Mouse (Mus musculus) liver, embryonic 11.5 days (tissue): ENCODE measurements around the gene Cant1. TPM values are rescaled to one million over a fixed set of nuclear protein-coding genes. Genes with fewer than 3 reads are reported as not detected.
"Not testable (repeated sequence)": the region's sequence is repeated elsewhere in the genome, so short reads cannot be mapped to it uniquely, and the experiment has no call there.

Experiments
- ATAC-seq: fragments of 200-750 bp; cut with Nextera tagmentation; replicated peaks from 2 replicates; pipeline ENCODE4 v1.8.0; 2017; ENCODE audit warnings: moderate number of reproducible peaks, mild to moderate bottlenecking, moderate TSS enrichment, moderate library complexity; ENCODE audit not compliant: low FRiP score
- DNase-seq: peaks from one replicate; pipeline ENCODE4 v3.0.0-alpha.2; 2017; ENCODE audit warnings: low spot score
- H3K27ac ChIP-seq: fragments of 300-500 bp; sonication (generic); 2 replicates; pipeline ENCODE4 v1.5.1; 2014; ENCODE audit warnings: mild to moderate bottlenecking, low read depth, low read length, control low read depth
- H3K27me3 ChIP-seq: fragments of 300-500 bp; sonication (generic); replicated peaks from 2 replicates; pipeline ENCODE4 v1.6.1; 2014; ENCODE audit warnings: low read length, mixed read lengths; ENCODE audit not compliant: control insufficient read depth, insufficient read depth
- H3K36me3 ChIP-seq: fragments of 300-500 bp; sonication (generic); 2 replicates; pipeline ENCODE4 v1.6.1; 2014; ENCODE audit warnings: mild to moderate bottlenecking, low read length, moderate library complexity, mixed read lengths; ENCODE audit not compliant: control insufficient read depth, insufficient read depth
- H3K4me1 ChIP-seq: fragments of 300-500 bp; sonication (generic); replicated peaks from 2 replicates; pipeline ENCODE4 v1.6.1; 2014; ENCODE audit warnings: low read length, mixed read lengths; ENCODE audit not compliant: control insufficient read depth, insufficient read depth
- H3K4me2 ChIP-seq: fragments of 300-500 bp; sonication (generic); 2 replicates; pipeline ENCODE4 v1.6.1; 2014; ENCODE audit warnings: mild to moderate bottlenecking, control low read depth, moderate library complexity
- H3K4me3 ChIP-seq: fragments of 300-500 bp; sonication (generic); 2 replicates; pipeline ENCODE4 v1.5.1; 2014; ENCODE audit warnings: low read depth, low read length, control low read depth
- H3K9ac ChIP-seq: fragments of 300-500 bp; sonication (generic); 2 replicates; pipeline ENCODE4 v1.6.1; 2014; ENCODE audit warnings: low read depth, low read length, control low read depth
- H3K9me3 ChIP-seq: fragments of 300-500 bp; sonication (generic); 2 replicates; pipeline ENCODE4 v1.6.1; 2016; ENCODE audit warnings: low read length, inconsistent platforms, mixed read lengths; ENCODE audit not compliant: control insufficient read depth
- WGBS: fragments of 180-500 bp; shearing (Covaris S2); extraction: QIAGEN DNeasy Blood & Tissue Kit; methylation state at CpG from one replicate; pipeline ENCODE4 v1.1.7; 2014; 5-methylcytosine and 5-hydroxymethylcytosine counted together
- polyA plus RNA-seq: library from polyadenylated mRNA; unstranded; fragments of >200 nt; fragmentation: Nextera tagmentation; extraction: Ambion mirVana; gene quantifications from 2 replicates; pipeline ENCODE4 v1.2.1, GENCODE M21; 2014

The Cant1 gene
- polyA plus RNA-seq, 1 experiment from 2014 or later: 21.1 TPM

DNA sequence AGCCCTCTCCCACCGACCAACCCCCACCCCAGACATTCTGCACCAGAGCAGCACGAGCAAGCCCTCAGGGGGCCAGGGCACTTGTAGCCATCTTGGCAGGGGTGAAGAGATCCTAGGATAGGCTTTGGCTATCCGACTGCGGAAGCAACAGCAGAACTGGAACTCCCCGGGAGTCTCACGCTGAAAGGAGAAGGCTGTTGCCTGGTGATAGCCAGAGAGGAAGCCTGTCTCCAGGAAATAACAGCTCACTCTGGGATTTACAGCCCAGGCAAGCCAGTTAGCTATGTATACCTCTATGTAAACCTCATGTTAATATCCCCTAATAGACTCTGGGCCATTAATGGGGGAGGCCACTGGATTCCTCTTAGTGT lies 18.3 kb downstream of the Cant1 start:
- Histone ChIP-seq H3K36me3 (peaks cover 3% of the 10 kb centered on the region; the same call in 1 of the 2 replicates), H3K4me1 (peaks cover 29% of the 10 kb centered on the region), H3K4me3 (0 out of 2 replicates have a peak overlapping the region, but pooled peaks have one; percentile 6), H3K27me3 (no peaks in the 10 kb centered on the region), H3K4me2 (peak overlapping the region; percentile 52), H3K9me3 (no peaks in the 10 kb centered on the region), H3K27ac (peak overlapping the region; percentile 68; the same call in 1 of the 2 replicates), H3K9ac (peak overlapping the region; percentile 43; the same call in 1 of the 2 replicates)
- ATAC-seq (peak; percentile 29; the same call in 1 of the 2 replicates), DNase-seq (no peak)
- WGBS: 18% methylated on average over 6 of the region's 6 CpGs

DNA sequence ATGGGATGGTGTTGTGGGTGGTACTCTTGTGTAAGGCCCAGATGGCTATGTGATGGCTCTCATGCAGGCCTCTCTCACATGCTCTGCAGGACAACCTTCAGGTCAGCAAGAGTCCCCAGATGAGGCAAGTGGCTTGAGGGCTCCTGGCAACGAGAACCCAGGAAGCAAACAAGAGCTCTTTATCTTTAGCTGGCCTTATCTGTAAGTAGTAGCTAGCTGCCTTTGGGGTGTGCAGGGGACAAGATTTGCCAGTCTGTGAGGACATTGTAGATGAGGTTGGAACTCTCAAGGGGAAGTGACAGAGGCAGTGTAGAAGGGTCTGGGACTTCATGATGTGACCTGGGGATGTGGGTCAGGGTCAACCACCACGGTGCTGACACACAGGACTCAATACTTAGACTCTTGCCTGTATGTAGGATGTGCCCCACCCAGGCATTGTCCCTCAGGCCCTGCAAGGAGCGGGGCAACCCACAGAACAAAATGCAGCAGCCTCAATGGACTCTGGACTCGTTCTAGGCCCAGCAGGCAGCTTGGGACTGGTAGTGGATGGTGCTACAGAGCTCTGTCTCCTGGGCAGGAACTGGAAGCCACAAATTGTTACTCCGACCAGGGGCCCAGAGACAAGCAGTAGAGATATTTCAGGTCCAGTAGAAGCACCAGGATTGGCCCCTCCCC lies 18.9 kb downstream of the Cant1 start:
- H3K36me3 ChIP-seq: no peaks in the 10 kb centered on the region; the same call in 1 of the 2 replicates
- peak overlapping the region; percentile 52 for H3K4me2 ChIP-seq
- peak overlapping the region; percentile 68; the same call in 1 of the 2 replicates for H3K27ac ChIP-seq
- 0 out of 2 replicates have a peak overlapping the region, but pooled peaks have one; percentile 6 for H3K4me3 ChIP-seq
- no peaks in the 10 kb centered on the region for H3K9me3 ChIP-seq
- WGBS: 34% methylated on average over 5 of the region's 5 CpGs
- DNase-seq (no peak), ATAC-seq (peak; percentile 64)
- no peaks in the 10 kb centered on the region for H3K27me3 ChIP-seq
- H3K4me1 ChIP-seq: peaks cover 29% of the 10 kb centered on the region
- H3K9ac ChIP-seq: peak overlapping the region; percentile 43; the same call in 1 of the 2 replicates

DNA sequence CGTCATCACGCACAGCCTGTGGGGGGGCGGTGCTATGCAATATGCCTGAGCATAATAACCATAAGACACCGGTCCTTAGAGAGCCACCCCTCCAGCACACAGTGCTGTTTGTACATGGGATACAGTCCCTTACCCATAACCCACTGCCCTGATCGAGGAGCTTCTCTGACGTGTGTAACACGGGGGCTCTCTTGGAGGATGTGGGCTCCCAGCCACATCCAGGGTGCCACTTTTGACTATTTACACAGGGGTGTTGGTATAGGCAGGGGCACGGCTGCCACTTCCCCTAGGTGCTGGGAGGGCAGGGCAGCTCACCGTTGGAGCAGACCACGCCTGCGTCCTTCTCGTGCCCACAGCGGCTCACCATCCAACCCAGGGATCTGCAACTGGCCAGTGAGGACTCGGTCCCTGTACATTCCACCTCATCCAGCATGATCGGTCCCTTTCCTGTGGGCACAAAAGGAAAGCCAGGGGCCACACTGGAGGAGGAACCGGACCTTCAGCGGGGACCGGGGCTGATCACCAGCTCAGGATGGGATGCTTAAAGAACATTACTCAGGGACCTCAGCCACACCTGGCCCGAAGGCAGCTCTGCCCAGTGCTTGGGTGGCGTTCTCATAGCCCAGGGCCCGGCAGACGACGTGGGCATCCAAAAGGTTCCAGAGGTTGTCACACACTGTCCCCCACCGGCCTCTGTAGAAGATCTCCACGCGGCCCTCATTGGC lies 20.9 kb downstream of the Cant1 start:
- no peaks in the 10 kb centered on the region for H3K27me3 ChIP-seq
- no peak overlapping the region for H3K4me3 ChIP-seq
- ATAC-seq (no peak), DNase-seq (no peak)
- no peak overlapping the region for H3K27ac ChIP-seq
- H3K36me3 ChIP-seq: no peaks in the 10 kb centered on the region; the same call in 1 of the 2 replicates
- WGBS: 89% methylated on average over 26 of the region's 26 CpGs
- H3K4me2 ChIP-seq: no peak overlapping the region
- H3K4me1 ChIP-seq: peaks cover 29% of the 10 kb centered on the region
- no peaks in the 10 kb centered on the region for H3K9me3 ChIP-seq
- no peak overlapping the region for H3K9ac ChIP-seq

DNA sequence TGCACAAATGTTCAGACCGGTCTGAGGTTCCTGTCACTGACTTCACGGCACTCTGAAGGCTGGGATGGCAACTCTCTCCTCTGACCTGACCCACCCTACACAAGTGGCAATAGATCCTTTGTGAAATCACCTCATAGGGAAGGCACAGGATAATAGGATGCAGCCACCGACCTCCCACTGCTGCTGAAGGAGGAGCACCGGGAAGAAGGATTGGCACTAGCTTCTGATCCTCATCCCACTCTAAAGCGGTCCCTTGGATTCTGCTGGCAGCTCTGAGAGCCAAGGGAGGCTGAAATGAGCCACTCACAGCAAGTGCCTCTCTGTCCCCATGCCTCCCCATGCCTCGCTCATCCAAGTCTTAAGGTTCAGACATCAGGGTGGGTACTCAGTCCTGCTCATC lies 24.3 kb downstream of the Cant1 start:
- Histone ChIP-seq H3K27ac (no peak overlapping the region), H3K9ac (no peak overlapping the region), H3K4me1 (peaks cover 2% of the 10 kb centered on the region), H3K4me2 (no peak overlapping the region), H3K9me3 (no peaks in the 10 kb centered on the region), H3K36me3 (no peaks in the 10 kb centered on the region; the same call in 1 of the 2 replicates), H3K27me3 (no peaks in the 10 kb centered on the region), H3K4me3 (no peak overlapping the region)
- 65% methylated on average over 6 of the region's 6 CpGs for WGBS
- ATAC-seq (no peak), DNase-seq (no peak)

DNA sequence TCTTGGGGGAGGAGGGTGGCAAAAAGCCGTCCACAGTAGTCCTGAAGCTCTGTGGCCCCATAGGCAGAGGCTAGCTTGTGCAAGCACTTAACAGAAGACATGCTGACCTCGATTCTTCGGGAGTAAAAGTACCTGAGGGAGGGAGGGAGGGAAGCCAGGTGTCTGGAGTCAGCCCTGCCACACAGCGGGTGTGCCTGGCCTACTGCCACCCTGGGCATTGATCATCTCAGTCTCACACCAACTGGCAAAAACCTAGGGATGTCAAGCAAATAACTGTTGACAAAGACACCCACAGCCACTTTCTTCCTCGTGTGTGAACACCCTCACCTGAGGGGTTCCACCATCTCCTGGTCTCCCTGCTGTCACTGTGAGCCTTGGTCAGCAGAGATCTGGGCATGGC lies 24.9 kb downstream of the Cant1 start:
- H3K9me3 ChIP-seq: no peaks in the 10 kb centered on the region
- no peaks in the 10 kb centered on the region for H3K27me3 ChIP-seq
- no peak overlapping the region for H3K27ac ChIP-seq
- DNase-seq: no peak
- no peak overlapping the region for H3K4me2 ChIP-seq
- ATAC-seq: no peak
- no peaks in the 10 kb centered on the region; the same call in 1 of the 2 replicates for H3K36me3 ChIP-seq
- no peaks in the 10 kb centered on the region for H3K4me1 ChIP-seq
- H3K4me3 ChIP-seq: no peak overlapping the region
- H3K9ac ChIP-seq: no peak overlapping the region
- 77% methylated on average over 5 of the region's 5 CpGs for WGBS

DNA sequence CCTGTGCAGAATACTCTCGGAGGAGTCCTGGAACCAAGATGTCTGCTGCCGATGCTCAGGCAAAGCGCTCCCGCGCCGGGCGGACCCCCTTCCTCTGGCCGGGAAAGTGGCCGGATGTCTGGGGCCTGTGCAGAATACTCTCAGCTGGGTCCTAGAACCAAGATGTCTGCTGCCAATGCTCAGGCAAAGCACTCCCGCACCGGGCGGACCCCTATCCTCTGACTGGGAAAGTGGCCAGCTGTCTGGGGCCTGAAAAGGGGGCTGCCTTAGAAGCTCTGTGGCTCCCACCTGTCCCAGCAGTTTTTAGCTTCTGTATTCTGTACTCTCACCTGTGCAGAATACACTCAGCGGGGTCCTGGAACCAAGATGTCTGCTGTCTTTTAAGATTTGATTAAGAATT lies 31.1 kb downstream of the Cant1 start:
- not testable (repeated sequence) for ATAC-seq, H3K9ac ChIP-seq, H3K4me2 ChIP-seq, H3K27me3 ChIP-seq, DNase-seq, H3K4me1 ChIP-seq, H3K9me3 ChIP-seq, H3K27ac ChIP-seq, H3K4me3 ChIP-seq, H3K36me3 ChIP-seq
- WGBS: 88% methylated on average over 13 of the region's 13 CpGs

DNA sequence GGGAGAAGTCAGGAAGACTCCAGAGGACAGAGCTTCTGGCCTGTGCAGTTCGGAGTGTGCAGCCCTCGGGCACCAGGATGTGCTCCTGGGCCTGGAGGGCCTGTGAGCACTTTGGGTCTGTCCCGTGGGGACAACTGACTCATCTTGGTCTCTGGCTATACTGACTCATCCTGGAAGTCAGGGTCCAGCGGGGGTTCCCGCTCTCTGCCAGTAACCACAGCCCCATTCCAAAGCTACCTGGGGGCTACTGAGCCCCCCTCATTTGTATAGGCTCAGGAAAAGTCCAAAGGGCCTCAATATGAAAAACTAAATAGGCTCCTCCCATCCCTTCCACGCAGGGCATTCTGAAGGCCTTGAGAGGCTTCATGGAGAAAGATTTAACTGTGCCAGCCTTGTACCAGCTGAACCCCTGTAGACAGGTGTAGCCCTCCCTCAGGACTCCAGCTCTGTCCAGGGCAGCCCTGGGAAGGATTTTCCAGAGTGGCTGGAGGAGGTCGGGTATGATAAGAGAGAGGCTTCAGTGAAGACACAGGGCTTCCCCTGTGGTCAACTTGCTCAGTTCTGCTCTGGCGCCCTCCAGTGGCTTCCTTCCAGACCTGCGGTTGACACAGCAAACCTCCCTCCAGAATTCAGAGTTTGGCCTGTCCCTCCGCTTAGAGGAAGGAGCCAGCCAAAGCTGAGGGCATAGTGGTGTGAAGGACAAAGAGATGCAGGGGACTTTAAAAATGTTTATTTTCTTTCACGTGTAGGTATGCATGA lies 39.5 kb downstream of the Cant1 start:
- Histone ChIP-seq H3K4me3 (no peak overlapping the region), H3K27ac (no peak overlapping the region), H3K9ac (no peak overlapping the region), H3K4me1 (no peaks in the 10 kb centered on the region), H3K4me2 (no peak overlapping the region), H3K36me3 (no peaks in the 10 kb centered on the region), H3K27me3 (no peaks in the 10 kb centered on the region; the same call in 1 of the 2 replicates), H3K9me3 (no peaks in the 10 kb centered on the region)
- 45% methylated on average over 11 of the region's 11 CpGs for WGBS
- DNase-seq: peak; percentile 69
- ATAC-seq: no peak

DNA sequence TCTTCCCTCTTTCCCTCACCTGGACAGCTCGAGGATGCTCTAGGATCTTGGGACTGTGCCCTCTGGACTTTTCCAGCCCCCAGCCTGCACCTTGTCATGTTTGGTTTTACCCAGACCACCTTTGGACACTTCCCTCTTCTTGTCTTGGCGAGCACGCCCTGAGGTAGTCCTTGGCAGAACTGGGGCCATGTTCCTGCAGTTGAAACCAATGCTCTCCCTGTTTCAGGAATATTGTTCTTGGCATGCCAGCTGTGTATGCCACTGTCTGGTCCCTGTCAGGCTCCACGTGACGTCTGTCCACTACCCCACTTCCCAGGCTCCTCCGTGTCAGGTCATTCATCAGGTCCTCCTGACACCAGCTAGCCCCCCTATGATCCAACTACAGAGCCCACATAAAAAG lies 40.2 kb downstream of the Cant1 start:
- Histone ChIP-seq H3K27ac (no peak overlapping the region), H3K9me3 (no peaks in the 10 kb centered on the region), H3K36me3 (no peaks in the 10 kb centered on the region), H3K4me1 (no peaks in the 10 kb centered on the region), H3K4me3 (no peak overlapping the region), H3K9ac (no peak overlapping the region), H3K27me3 (no peaks in the 10 kb centered on the region; the same call in 1 of the 2 replicates), H3K4me2 (no peak overlapping the region)
- ATAC-seq: no peak
- WGBS: 76% methylated on average over 6 of the region's 6 CpGs
- no peak for DNase-seq
